Mouse (Mus musculus) hindbrain, embryonic 13.5 days (tissue): Measurements from ENCODE around the gene Eva1b. TPM values are rescaled to one million over a fixed set of nuclear protein-coding genes. Genes with fewer than 3 reads are reported as not detected.

Experiments used
- ATAC-seq: fragments of 200-750 bp; cut with Nextera tagmentation; 2 replicates; pipeline ENCODE4 v1.8.0; 2017; ENCODE audit warnings: moderate TSS enrichment; ENCODE audit not compliant: low FRiP score
- H3K27ac ChIP-seq: fragments of 300-500 bp; sonication (generic); 2 replicates; pipeline ENCODE4 v1.5.1; 2015; ENCODE audit warnings: inconsistent platforms, mild to moderate bottlenecking, moderate library complexity
- H3K27me3 ChIP-seq: fragments of 300-500 bp; sonication (generic); 2 replicates; pipeline ENCODE4 v1.6.1; 2015; ENCODE audit warnings: mild to moderate bottlenecking, inconsistent platforms
- H3K36me3 ChIP-seq: fragments of 300-500 bp; sonication (generic); 2 replicates; pipeline ENCODE4 v1.6.1; 2015; ENCODE audit warnings: mild to moderate bottlenecking, inconsistent platforms
- H3K4me1 ChIP-seq: fragments of 300-500 bp; sonication (generic); replicated peaks from 2 replicates; pipeline ENCODE4 v1.6.1; 2015; ENCODE audit warnings: inconsistent platforms
- H3K4me2 ChIP-seq: fragments of 300-500 bp; sonication (generic); 2 replicates; pipeline ENCODE4 v1.6.1; 2015; ENCODE audit warnings: inconsistent platforms, mild to moderate bottlenecking, moderate library complexity
- H3K4me3 ChIP-seq: fragments of 300-500 bp; sonication (generic); 2 replicates; pipeline ENCODE4 v1.5.1; 2015; ENCODE audit warnings: mild to moderate bottlenecking, inconsistent platforms
- H3K9ac ChIP-seq: fragments of 300-500 bp; sonication (generic); 2 replicates; pipeline ENCODE4 v1.6.1; 2015; ENCODE audit warnings: mild to moderate bottlenecking, inconsistent platforms
- H3K9me3 ChIP-seq: fragments of 300-500 bp; sonication (generic); 2 replicates; pipeline ENCODE4 v1.6.1; 2016; ENCODE audit warnings: inconsistent platforms
- WGBS: fragments of 180-500 bp; shearing (Covaris S2); methylation state at CpG from one replicate; pipeline ENCODE4 v1.1.7; 2015; 5-methylcytosine and 5-hydroxymethylcytosine counted together
- polyA plus RNA-seq: library from polyadenylated mRNA; unstranded; fragments of >200 nt; fragmentation: Nextera tagmentation; extraction: Ambion mirVana; gene quantifications from 2 replicates; pipeline ENCODE4 v1.2.1, GENCODE M21; 2015

Eva1b gene
- 15.0 and 15.5 TPM in 2 replicates for polyA plus RNA-seq

GRCm38 (mm10) chr4:126147533-126148160 lies at the start of gene Eva1b:
Gene Eva1b, plus strand, starts transcription at chr4:126147744.
- Histone ChIP-seq H3K9ac (peak within 1 kb of the TSS; percentile 70), H3K27me3 (peaks cover 58% of the 10 kb centered on the region), H3K27ac (peak within 1 kb of the TSS; percentile 23), H3K4me2 (peak within 1 kb of the TSS; percentile 69), H3K36me3 (no peaks in the 10 kb centered on the region), H3K4me3 (peak within 1 kb of the TSS; percentile 45), H3K9me3 (no peaks in the 10 kb centered on the region), H3K4me1 (peaks cover 22% of the 10 kb centered on the region)
- ATAC-seq, result 0 out of 2 replicates have a peak, but pooled peaks have one; percentile 12
- WGBS, result 1% methylated on average over 24 of the region's 24 CpGs

- WGBS, result 97% methylated on average over 3 of the region's 3 CpGs
- Histone ChIP-seq H3K27ac (no peak overlapping the region), H3K9ac (no peak overlapping the region), H3K4me1 (peaks cover 39% of the 10 kb centered on the region), H3K9me3 (no peaks in the 10 kb centered on the region), H3K27me3 (no peaks in the 10 kb centered on the region), H3K4me2 (no peak overlapping the region), H3K4me3 (no peak overlapping the region), H3K36me3 (peaks cover 7% of the 10 kb centered on the region; the same call in 1 of the 2 replicates)
- ATAC-seq, result no peak
Observed at GRCm38 (mm10) chr4:126099365-126099764, 48.2 kb upstream of the Eva1b start.

GRCm38 (mm10) chr4:126100764-126101163 lies 46.8 kb upstream of the Eva1b start:
- WGBS, result 94% methylated on average over 3 of the region's 3 CpGs
- Histone ChIP-seq H3K36me3 (peaks cover 7% of the 10 kb centered on the region; the same call in 1 of the 2 replicates), H3K4me2 (no peak overlapping the region), H3K9ac (no peak overlapping the region), H3K27ac (no peak overlapping the region), H3K4me3 (no peak overlapping the region), H3K4me1 (peaks cover 53% of the 10 kb centered on the region), H3K9me3 (no peaks in the 10 kb centered on the region), H3K27me3 (no peaks in the 10 kb centered on the region)
- no peak for ATAC-seq

- H3K27me3 ChIP-seq, result no peaks in the 10 kb centered on the region
- WGBS, result 39% methylated on average over 7 of the region's 7 CpGs
- peak overlapping the region; percentile 92 for H3K27ac ChIP-seq
- peaks cover 61% of the 10 kb centered on the region for H3K4me1 ChIP-seq
- H3K4me2 ChIP-seq, result peak overlapping the region; percentile 99
- H3K9me3 ChIP-seq, result no peaks in the 10 kb centered on the region
- H3K9ac ChIP-seq, result peak overlapping the region; percentile 69; the same call in 1 of the 2 replicates
- peak overlapping the region; percentile 92 for H3K4me3 ChIP-seq
- ATAC-seq, result no peak
- peaks cover 7% of the 10 kb centered on the region; the same call in 1 of the 2 replicates for H3K36me3 ChIP-seq
Observed at GRCm38 (mm10) chr4:126102061-126102841, 45.3 kb upstream of the Eva1b start.

GRCm38 (mm10) chr4:126103057-126103581 lies 44.4 kb upstream of the Eva1b start:
- Histone ChIP-seq H3K27me3 (no peaks in the 10 kb centered on the region), H3K36me3 (peaks cover 7% of the 10 kb centered on the region; the same call in 1 of the 2 replicates)
- WGBS, result 1% methylated on average over 15 of the region's 15 CpGs

GRCm38 (mm10) chr4:126103590-126104068 lies 43.9 kb upstream of the Eva1b start, which contains the start of gene Stk40:
Gene Stk40, plus strand, starts transcription at chr4:126103957.
- Histone ChIP-seq H3K4me3 (peak within 1 kb of the TSS; percentile 92), H3K27me3 (no peaks in the 10 kb centered on the region), H3K9ac (peak within 1 kb of the TSS; percentile 95), H3K36me3 (0 out of 2 replicates have a peak, but pooled peaks cover 3% of the 10 kb centered on the region), H3K4me2 (peak within 1 kb of the TSS; percentile 99), H3K27ac (peak within 1 kb of the TSS; percentile 92), H3K9me3 (no peaks in the 10 kb centered on the region), H3K4me1 (peaks cover 72% of the 10 kb centered on the region)
- ATAC-seq, result peak; percentile 96
- 1% methylated on average over 32 of the region's 34 CpGs for WGBS

More at GRCm38 (mm10) chr4:126103057-126103581, 44.4 kb upstream of the Eva1b start:
- peaks cover 69% of the 10 kb centered on the region for H3K4me1 ChIP-seq
- peak overlapping the region; percentile 69 for H3K9ac ChIP-seq
- H3K9me3 ChIP-seq, result no peaks in the 10 kb centered on the region
- peak overlapping the region; percentile 92 for H3K4me3 ChIP-seq
- peak overlapping the region; percentile 99 for H3K4me2 ChIP-seq
- ATAC-seq, result peak; percentile 49
- peak overlapping the region; percentile 92 for H3K27ac ChIP-seq

GRCm38 (mm10) chr4:126104261-126105075 lies 43.1 kb upstream of the Eva1b start:
- H3K36me3 ChIP-seq, result no peaks in the 10 kb centered on the region
- peak; percentile 38 for ATAC-seq
- H3K27ac ChIP-seq, result peak overlapping the region; percentile 80; the same call in 1 of the 2 replicates
- no peaks in the 10 kb centered on the region for H3K27me3 ChIP-seq
- peak overlapping the region; percentile 92 for H3K4me3 ChIP-seq
- peak overlapping the region; percentile 95 for H3K9ac ChIP-seq
- H3K4me1 ChIP-seq, result peaks cover 73% of the 10 kb centered on the region
- WGBS, result 2% methylated on average over 34 of the region's 34 CpGs
- H3K9me3 ChIP-seq, result no peaks in the 10 kb centered on the region
- H3K4me2 ChIP-seq, result peak overlapping the region; percentile 99

GRCm38 (mm10) chr4:126105131-126105783 lies 42.3 kb upstream of the Eva1b start:
- Histone ChIP-seq H3K4me1 (peaks cover 79% of the 10 kb centered on the region), H3K36me3 (no peaks in the 10 kb centered on the region), H3K27ac (no peak overlapping the region), H3K9me3 (no peaks in the 10 kb centered on the region), H3K4me3 (peak overlapping the region; percentile 92), H3K4me2 (peak overlapping the region; percentile 99), H3K9ac (peak overlapping the region; percentile 95), H3K27me3 (no peaks in the 10 kb centered on the region)
- ATAC-seq, result no peak
- WGBS, result 47% methylated on average over 7 of the region's 7 CpGs

- H3K4me1 ChIP-seq, result peaks cover 79% of the 10 kb centered on the region
- H3K36me3 ChIP-seq, result no peaks in the 10 kb centered on the region
- H3K4me2 ChIP-seq, result no peak overlapping the region
- no peaks in the 10 kb centered on the region for H3K27me3 ChIP-seq
- H3K9ac ChIP-seq, result peak overlapping the region; percentile 43; the same call in 1 of the 2 replicates
- no peak for ATAC-seq
- 56% methylated on average over 8 of the region's 8 CpGs for WGBS
- no peak overlapping the region for H3K4me3 ChIP-seq
- H3K9me3 ChIP-seq, result no peaks in the 10 kb centered on the region
- 0 out of 2 replicates have a peak overlapping the region, but pooled peaks have one; percentile 30 for H3K27ac ChIP-seq
Observed at GRCm38 (mm10) chr4:126108061-126108740, 39.3 kb upstream of the Eva1b start.

GRCm38 (mm10) chr4:126109613-126110373 lies 37.8 kb upstream of the Eva1b start:
- Histone ChIP-seq H3K4me3 (no peak overlapping the region), H3K9ac (peak overlapping the region; percentile 65), H3K9me3 (no peaks in the 10 kb centered on the region), H3K4me2 (peak overlapping the region; percentile 37; the same call in 1 of the 2 replicates), H3K27ac (peak overlapping the region; percentile 85), H3K4me1 (peaks cover 79% of the 10 kb centered on the region), H3K36me3 (no peaks in the 10 kb centered on the region), H3K27me3 (no peaks in the 10 kb centered on the region)
- no peak for ATAC-seq
- 76% methylated on average over 10 of the region's 10 CpGs for WGBS
